Mouse (Mus musculus): ENCODE data around the gene Ppm1l. TPM values are rescaled to one million over a fixed set of nuclear protein-coding genes. Genes with fewer than 3 reads are reported as not detected.
A peak's percentile ranks its signal among the peaks of the same experiment; 100 is the strongest.

Gene Ppm1l
- polyA plus RNA-seq, 1 experiment from 2014 or later = 17.0 TPM

GRCm38 (mm10) chr3:69578791-69579190 lies 262.1 kb downstream of the Ppm1l start:
- Histone ChIP-seq H3K4me3 (ENCODE audit: low read depth, low read length) (no peak overlapping the region), H3K27me3 (ENCODE audit: control insufficient read depth, insufficient read depth, low read length) (no peaks in the 10 kb centered on the region), H3K36me3 (ENCODE audit: control insufficient read depth, insufficient read depth, low read length) (no peaks in the 10 kb centered on the region), H3K9ac (ENCODE audit: low read length) (no peak overlapping the region), H3K9me3 (ENCODE audit: control insufficient read depth, low read length) (no peaks in the 10 kb centered on the region), H3K27ac (ENCODE audit: low read depth, low read length) (no peak overlapping the region), H3K4me1 (ENCODE audit: control insufficient read depth, insufficient read depth, low read length) (no peaks in the 10 kb centered on the region), H3K4me2 (no peak overlapping the region)
- WGBS = 91% methylated on average over 1 of the region's 1 CpGs
- ATAC-seq (ENCODE audit: low FRiP score) (no peak), DNase-seq (ENCODE audit: low spot score, missing footprints) (no peak)

DNA sequence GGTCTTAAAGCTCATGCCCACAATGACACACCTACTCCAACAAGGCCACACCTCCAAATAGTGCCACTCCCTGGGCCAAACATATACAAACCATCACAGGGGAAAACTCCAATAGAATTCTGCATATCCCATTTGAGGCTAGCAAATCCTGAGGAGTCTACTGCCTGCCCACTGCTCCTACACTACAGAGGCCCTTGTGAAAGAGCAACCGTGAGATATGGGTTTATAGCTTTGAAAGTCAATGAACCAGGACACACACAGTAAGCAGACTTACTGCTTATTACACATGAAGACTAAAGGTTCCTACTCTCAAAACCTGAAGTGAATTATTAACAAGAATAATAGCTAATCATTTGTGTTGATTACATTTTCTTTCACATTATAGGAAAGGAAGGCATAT lies 267.1 kb downstream of the Ppm1l start:
- Histone ChIP-seq H3K27ac (ENCODE audit: low read depth, low read length) (no peak overlapping the region), H3K4me1 (ENCODE audit: control insufficient read depth, insufficient read depth, low read length) (no peaks in the 10 kb centered on the region), H3K9me3 (ENCODE audit: control insufficient read depth, low read length) (no peaks in the 10 kb centered on the region), H3K27me3 (ENCODE audit: control insufficient read depth, insufficient read depth, low read length) (no peaks in the 10 kb centered on the region), H3K36me3 (ENCODE audit: control insufficient read depth, insufficient read depth, low read length) (no peaks in the 10 kb centered on the region), H3K4me3 (ENCODE audit: low read depth, low read length) (no peak overlapping the region), H3K9ac (ENCODE audit: low read length) (no peak overlapping the region), H3K4me2 (no peak overlapping the region)
- ATAC-seq (ENCODE audit: low FRiP score) = no peak
- 97% methylated on average over 1 of the region's 1 CpGs for WGBS
- no peak for DNase-seq (ENCODE audit: low spot score, missing footprints)

- no peak overlapping the region for H3K4me3 ChIP-seq (ENCODE audit: low read depth, low read length)
- H3K9ac ChIP-seq (ENCODE audit: low read length) = no peak overlapping the region
- no peak overlapping the region for H3K27ac ChIP-seq (ENCODE audit: low read depth, low read length)
- no peaks in the 10 kb centered on the region for H3K36me3 ChIP-seq (ENCODE audit: control insufficient read depth, insufficient read depth, low read length)
- no peak for ATAC-seq (ENCODE audit: low FRiP score)
- H3K9me3 ChIP-seq (ENCODE audit: control insufficient read depth, low read length) = no peaks in the 10 kb centered on the region
- no peaks in the 10 kb centered on the region for H3K4me1 ChIP-seq (ENCODE audit: control insufficient read depth, insufficient read depth, low read length)
- 54% methylated on average over 10 of the region's 10 CpGs for WGBS
- DNase-seq (ENCODE audit: low spot score, missing footprints) = no peak
- H3K4me2 ChIP-seq = no peak overlapping the region
- H3K27me3 ChIP-seq (ENCODE audit: control insufficient read depth, insufficient read depth, low read length) = no peaks in the 10 kb centered on the region
Observed at GRCm38 (mm10) chr3:69588101-69588760, 271.6 kb downstream of the Ppm1l start.

- H3K9ac ChIP-seq (ENCODE audit: low read length) = no peak overlapping the region
- H3K36me3 ChIP-seq (ENCODE audit: control insufficient read depth, insufficient read depth, low read length) = no peaks in the 10 kb centered on the region
- no peak for DNase-seq (ENCODE audit: low spot score, missing footprints)
- H3K9me3 ChIP-seq (ENCODE audit: control insufficient read depth, low read length) = no peaks in the 10 kb centered on the region
- peaks cover 9% of the 10 kb centered on the region; the same call in 1 of the 2 replicates for H3K4me1 ChIP-seq (ENCODE audit: control insufficient read depth, insufficient read depth, low read length)
- no peaks in the 10 kb centered on the region for H3K27me3 ChIP-seq (ENCODE audit: control insufficient read depth, insufficient read depth, low read length)
- H3K4me2 ChIP-seq = no peak overlapping the region
- ATAC-seq (ENCODE audit: low FRiP score) = no peak
- 90% methylated on average over 8 of the region's 8 CpGs for WGBS
- H3K4me3 ChIP-seq (ENCODE audit: low read depth, low read length) = no peak overlapping the region
- H3K27ac ChIP-seq (ENCODE audit: low read depth, low read length) = no peak overlapping the region
Observed at GRCm38 (mm10) chr3:69593426-69593825, 276.8 kb downstream of the Ppm1l start.

DNA sequence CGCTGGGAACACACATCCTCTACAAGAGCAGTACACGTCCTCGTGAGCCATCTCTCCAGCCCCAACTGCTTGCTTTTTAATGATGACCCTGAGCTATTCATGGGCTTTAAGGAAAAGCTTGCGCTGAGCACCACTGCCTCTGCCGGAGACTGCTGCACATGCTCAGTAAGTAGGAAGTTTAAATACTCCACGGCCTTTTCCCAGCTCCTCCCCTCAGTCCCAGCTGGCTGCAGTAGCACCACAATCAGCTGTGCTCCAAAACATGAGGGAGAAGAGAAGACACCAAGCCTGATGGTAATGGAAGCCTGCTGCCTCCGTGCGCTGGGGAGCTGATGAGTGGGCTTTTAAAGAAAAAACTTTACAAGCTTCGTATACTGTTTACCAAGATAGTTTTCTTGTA lies 277.4 kb downstream of the Ppm1l start:
- H3K36me3 ChIP-seq (ENCODE audit: control insufficient read depth, insufficient read depth, low read length) = no peaks in the 10 kb centered on the region
- no peaks in the 10 kb centered on the region for H3K9me3 ChIP-seq (ENCODE audit: control insufficient read depth, low read length)
- H3K9ac ChIP-seq (ENCODE audit: low read length) = no peak overlapping the region
- H3K27ac ChIP-seq (ENCODE audit: low read depth, low read length) = no peak overlapping the region
- no peaks in the 10 kb centered on the region for H3K27me3 ChIP-seq (ENCODE audit: control insufficient read depth, insufficient read depth, low read length)
- no peak overlapping the region for H3K4me2 ChIP-seq
- WGBS = 74% methylated on average over 9 of the region's 9 CpGs
- DNase-seq (ENCODE audit: low spot score, missing footprints) (no peak), ATAC-seq (ENCODE audit: low FRiP score) (no peak)
- H3K4me1 ChIP-seq (ENCODE audit: control insufficient read depth, insufficient read depth, low read length) = peaks cover 9% of the 10 kb centered on the region; the same call in 1 of the 2 replicates
- H3K4me3 ChIP-seq (ENCODE audit: low read depth, low read length) = no peak overlapping the region

DNA sequence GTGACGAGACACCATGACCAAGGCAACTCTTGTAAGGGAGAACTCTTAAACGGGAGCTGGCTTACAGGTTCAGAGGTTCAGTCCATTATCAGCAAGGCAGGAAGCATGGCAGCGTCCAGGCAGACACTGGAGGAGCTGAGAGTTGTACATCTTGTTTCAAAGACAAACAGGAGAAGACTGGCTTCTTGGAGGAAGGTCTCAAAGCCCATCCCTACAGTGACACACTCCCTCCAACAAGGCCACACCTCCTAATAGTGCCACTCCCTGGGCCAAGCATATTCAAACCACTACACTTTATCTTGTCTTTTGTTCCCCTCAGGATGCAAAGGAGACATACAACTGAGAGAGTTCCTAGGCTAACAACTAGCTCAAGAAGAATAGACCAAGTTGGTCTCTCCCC lies 279.5 kb downstream of the Ppm1l start:
- peaks cover 9% of the 10 kb centered on the region; the same call in 1 of the 2 replicates for H3K4me1 ChIP-seq (ENCODE audit: control insufficient read depth, insufficient read depth, low read length)
- no peaks in the 10 kb centered on the region for H3K9me3 ChIP-seq (ENCODE audit: control insufficient read depth, low read length)
- H3K27me3 ChIP-seq (ENCODE audit: control insufficient read depth, insufficient read depth, low read length) = no peaks in the 10 kb centered on the region; the same call in 1 of the 2 replicates
- no peak for ATAC-seq (ENCODE audit: low FRiP score)
- no peak overlapping the region for H3K27ac ChIP-seq (ENCODE audit: low read depth, low read length)
- WGBS = 81% methylated on average over 3 of the region's 3 CpGs
- H3K9ac ChIP-seq (ENCODE audit: low read length) = no peak overlapping the region
- no peak overlapping the region for H3K4me2 ChIP-seq
- DNase-seq (ENCODE audit: low spot score, missing footprints) = no peak
- no peaks in the 10 kb centered on the region for H3K36me3 ChIP-seq (ENCODE audit: control insufficient read depth, insufficient read depth, low read length)
- no peak overlapping the region for H3K4me3 ChIP-seq (ENCODE audit: low read depth, low read length)

DNA sequence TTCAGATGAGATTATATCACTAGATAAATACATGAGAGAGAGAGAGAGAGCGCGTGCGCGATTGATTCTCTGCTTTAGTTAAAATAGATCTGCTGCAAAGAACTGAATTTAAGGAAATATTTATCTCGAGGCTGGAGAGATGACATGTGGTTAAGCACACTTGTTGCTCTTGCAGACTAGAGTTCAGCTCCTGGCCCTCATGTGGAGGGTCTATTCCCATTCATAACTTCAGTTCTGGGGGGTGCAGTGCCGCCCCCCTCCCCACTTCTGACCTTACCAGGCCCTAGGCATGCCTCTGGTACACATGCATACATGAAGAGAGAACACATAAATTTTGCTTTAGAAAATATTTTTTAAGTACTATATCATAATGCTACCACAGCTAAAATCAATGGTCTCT lies 280.6 kb downstream of the Ppm1l start:
- DNase-seq (ENCODE audit: low spot score, missing footprints) (no peak), ATAC-seq (ENCODE audit: low FRiP score) (no peak)
- H3K36me3 ChIP-seq (ENCODE audit: control insufficient read depth, insufficient read depth, low read length) = no peaks in the 10 kb centered on the region
- peaks cover 12% of the 10 kb centered on the region for H3K4me1 ChIP-seq (ENCODE audit: control insufficient read depth, insufficient read depth, low read length)
- H3K27ac ChIP-seq (ENCODE audit: low read depth, low read length) = no peak overlapping the region
- no peak overlapping the region for H3K9ac ChIP-seq (ENCODE audit: low read length)
- H3K4me2 ChIP-seq = peak overlapping the region; percentile 82
- no peaks in the 10 kb centered on the region for H3K9me3 ChIP-seq (ENCODE audit: control insufficient read depth, low read length)
- H3K4me3 ChIP-seq (ENCODE audit: low read depth, low read length) = 0 out of 2 replicates have a peak overlapping the region, but pooled peaks have one; percentile 78
- 84% methylated on average over 6 of the region's 6 CpGs for WGBS
- no peaks in the 10 kb centered on the region; the same call in 1 of the 2 replicates for H3K27me3 ChIP-seq (ENCODE audit: control insufficient read depth, insufficient read depth, low read length)

DNA sequence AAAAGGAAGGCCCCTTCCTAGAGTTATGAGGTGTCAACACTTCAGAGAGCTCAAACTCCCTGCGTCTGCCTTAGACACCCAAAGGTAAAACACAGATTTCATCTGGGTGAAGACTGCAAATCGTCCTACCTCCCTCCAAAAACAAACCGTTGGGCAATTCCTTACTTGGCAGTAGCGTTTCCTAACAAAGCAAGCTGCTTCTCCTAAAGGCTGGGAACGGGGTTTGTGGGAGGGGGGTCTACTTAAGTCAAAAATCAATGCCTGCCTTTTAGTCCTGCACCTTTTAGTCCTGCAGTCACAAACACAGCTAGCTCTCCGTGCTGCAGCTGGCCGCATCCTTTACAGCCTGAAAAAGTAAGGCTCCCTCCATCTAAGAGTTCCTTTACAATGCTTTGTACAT lies 281.2 kb downstream of the Ppm1l start:
- Histone ChIP-seq H3K4me1 (ENCODE audit: control insufficient read depth, insufficient read depth, low read length) (peaks cover 14% of the 10 kb centered on the region), H3K4me3 (ENCODE audit: low read depth, low read length) (peak overlapping the region; percentile 78), H3K4me2 (peak overlapping the region; percentile 82), H3K27ac (ENCODE audit: low read depth, low read length) (no peak overlapping the region), H3K27me3 (ENCODE audit: control insufficient read depth, insufficient read depth, low read length) (no peaks in the 10 kb centered on the region; the same call in 1 of the 2 replicates), H3K9me3 (ENCODE audit: control insufficient read depth, low read length) (no peaks in the 10 kb centered on the region), H3K36me3 (ENCODE audit: control insufficient read depth, insufficient read depth, low read length) (no peaks in the 10 kb centered on the region), H3K9ac (ENCODE audit: low read length) (peak overlapping the region; percentile 77)
- DNase-seq (ENCODE audit: low spot score, missing footprints) = peak; percentile 92
- no peak for ATAC-seq (ENCODE audit: low FRiP score)
- 8% methylated on average over 7 of the region's 7 CpGs for WGBS

DNA sequence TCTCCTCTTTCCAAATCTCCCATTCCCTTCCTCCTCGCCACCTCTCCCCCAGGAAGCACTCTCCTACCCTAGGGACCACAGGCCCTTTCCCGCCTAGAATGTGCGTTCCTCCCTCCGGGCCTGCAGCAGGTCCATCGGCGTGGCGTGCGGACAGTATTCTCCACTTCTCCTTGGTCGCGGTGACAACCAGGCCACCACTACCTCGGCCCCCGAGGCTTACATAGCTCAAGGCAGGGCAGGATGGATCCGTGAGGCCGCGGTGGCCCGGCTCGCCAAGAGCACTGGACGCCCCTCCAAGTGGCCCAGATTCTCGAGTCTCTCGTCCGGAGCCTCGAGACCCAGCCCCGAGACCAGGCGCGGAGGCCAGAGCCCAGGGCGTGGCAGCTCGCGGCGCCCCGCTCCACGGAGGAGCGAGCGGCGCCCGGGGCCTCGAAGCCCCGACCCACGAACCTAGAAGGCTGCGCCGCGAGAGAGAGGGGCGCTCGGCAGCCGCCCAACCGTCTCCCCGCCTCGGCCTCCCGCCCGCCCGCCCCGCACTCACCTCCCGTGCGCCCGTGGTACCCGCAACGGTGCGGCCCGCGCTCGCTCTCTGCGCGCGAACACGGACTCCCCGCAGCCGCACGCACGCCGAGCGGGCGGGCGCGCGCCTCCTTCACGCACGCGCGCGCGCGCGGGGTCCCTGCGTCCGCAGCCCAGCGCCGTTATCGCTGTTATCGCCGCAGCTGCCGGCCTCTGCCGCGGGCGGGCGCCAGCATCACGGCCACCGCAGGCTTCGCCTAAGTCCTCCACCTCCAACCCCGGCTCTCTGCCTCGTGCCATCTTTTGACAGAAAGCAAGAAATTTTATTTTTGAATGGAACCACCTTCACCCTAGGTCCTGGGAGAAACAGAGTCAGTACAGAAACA lies 281.9 kb downstream of the Ppm1l start, which contains the start of gene B3galnt1:
TSS of gene B3galnt1 (minus strand) at position 700 of the 905 bp plus-strand sequence.
- no peaks in the 10 kb centered on the region for H3K36me3 ChIP-seq (ENCODE audit: control insufficient read depth, insufficient read depth, low read length)
- peak within 1 kb of the TSS; percentile 78 for H3K4me3 ChIP-seq (ENCODE audit: low read depth, low read length)
- ATAC-seq (ENCODE audit: low FRiP score) (peak; percentile 90), DNase-seq (ENCODE audit: low spot score, missing footprints) (peak; percentile 97)
- peaks cover 14% of the 10 kb centered on the region for H3K4me1 ChIP-seq (ENCODE audit: control insufficient read depth, insufficient read depth, low read length)
- H3K27me3 ChIP-seq (ENCODE audit: control insufficient read depth, insufficient read depth, low read length) = no peaks in the 10 kb centered on the region; the same call in 1 of the 2 replicates
- peak within 1 kb of the TSS; percentile 82 for H3K4me2 ChIP-seq
- H3K9ac ChIP-seq (ENCODE audit: low read length) = peak within 1 kb of the TSS; percentile 77
- no peak within 1 kb of the TSS; the same call in 1 of the 2 replicates for H3K27ac ChIP-seq (ENCODE audit: low read depth, low read length)
- WGBS = under 1% methylated on average over 93 of the region's 99 CpGs
- no peaks in the 10 kb centered on the region for H3K9me3 ChIP-seq (ENCODE audit: control insufficient read depth, low read length)
